Mouse (Mus musculus) kidney, adult 2 months (tissue): ENCODE results near the gene Prlh. TPM values are rescaled to one million over a fixed set of nuclear protein-coding genes. Genes with fewer than 3 reads are reported as not detected.

Source experiments
- DNase-seq: peaks from one replicate; pipeline ENCODE4 v3.0.0; 2021
- H3K27ac ChIP-seq: fragments of 200-500 bp; 2 replicates; pipeline ENCODE4 v1.5.1; 2012; ENCODE audit warnings: low read depth, low read length, control low read depth, inconsistent platforms; ENCODE audit not compliant: insufficient read depth
- H3K27me3 ChIP-seq: fragments of 200-500 bp; replicated peaks from 2 replicates; pipeline ENCODE4 v1.6.1; 2012; ENCODE audit warnings: mild to moderate bottlenecking, moderate library complexity, low read length, inconsistent platforms; ENCODE audit not compliant: control insufficient read depth, insufficient read depth
- H3K36me3 ChIP-seq: fragments of 200-500 bp; 2 replicates; pipeline ENCODE4 v1.6.1; 2012; ENCODE audit warnings: mild to moderate bottlenecking, moderate library complexity, low read length, inconsistent platforms; ENCODE audit not compliant: control insufficient read depth, insufficient read depth
- H3K4me1 ChIP-seq: fragments of 200-500 bp; 2 replicates; pipeline ENCODE4 v1.6.1; 2011; ENCODE audit warnings: low read length; ENCODE audit not compliant: control insufficient read depth, insufficient read depth
- H3K4me3 ChIP-seq: fragments of 200-500 bp; 2 replicates; pipeline ENCODE4 v1.5.1; 2011; ENCODE audit warnings: mild to moderate bottlenecking, low read depth, low read length, control low read depth; ENCODE audit not compliant: insufficient read depth
- CTCF ChIP-seq: fragments of 200-500 bp; conservative IDR thresholded peaks from 2 replicates; pipeline ENCODE4 v1.5.1; 2011; ENCODE audit warnings: low read depth, mild to moderate bottlenecking, control low read depth, low read length, moderate library complexity, mixed read lengths; ENCODE audit not compliant: insufficient read depth, insufficient read length
- POLR2A ChIP-seq: fragments of 200-500 bp; IDR thresholded peaks from one replicate; pipeline ENCODE4 v1.6.1; 2011; ENCODE audit warnings: low read depth, low read length, control low read depth
- WGBS: fragments of 180-500 bp; shearing (Covaris S2); methylation state at CpG from one replicate; pipeline ENCODE4 v1.1.7; 2018; 5-methylcytosine and 5-hydroxymethylcytosine counted together
- polyA plus RNA-seq: library from polyadenylated mRNA; depleted of rRNA; stranded (reverse); fragments of >200 nt; gene quantifications from 2 replicates; pipeline ENCODE4 v1.2.3, GENCODE M21; 2012

The Prlh gene
- polyA plus RNA-seq, 1 experiment = not detected

GRCm38 (mm10) chr1:90953688-90954087 is 780 bp downstream of the Prlh start:
- DNase-seq = no peak
- 64% methylated on average over 11 of the region's 11 CpGs for WGBS
- TF ChIP-seq CTCF (no peak), POLR2A (no peak)
- H3K36me3 ChIP-seq = no peaks in the 10 kb centered on the region
- no peak overlapping the region for H3K4me3 ChIP-seq
- no peak overlapping the region for H3K27ac ChIP-seq
- H3K4me1 ChIP-seq = no peaks in the 10 kb centered on the region
- no peaks in the 10 kb centered on the region for H3K27me3 ChIP-seq

- Histone ChIP-seq H3K4me1 (no peaks in the 10 kb centered on the region), H3K27me3 (no peaks in the 10 kb centered on the region), H3K27ac (no peak overlapping the region), H3K36me3 (no peaks in the 10 kb centered on the region; the same call in 1 of the 2 replicates), H3K4me3 (no peak overlapping the region)
- 35% methylated on average over 7 of the region's 7 CpGs for WGBS
- peak; percentile 71 for DNase-seq
- no peak for TF ChIP-seq POLR2A
- peak; percentile 81 for TF ChIP-seq CTCF
Measured at GRCm38 (mm10) chr1:90956245-90957096, 3.6 kb downstream of the Prlh start.

- Histone ChIP-seq H3K4me1 (peaks cover 14% of the 10 kb centered on the region), H3K27me3 (no peaks in the 10 kb centered on the region), H3K27ac (peak overlapping the region; percentile 53), H3K4me3 (no peak overlapping the region), H3K36me3 (no peaks in the 10 kb centered on the region; the same call in 1 of the 2 replicates)
- DNase-seq = peak; percentile 40
- no peak for TF ChIP-seq POLR2A
- 34% methylated on average over 4 of the region's 4 CpGs for WGBS
Measured at GRCm38 (mm10) chr1:90962526-90962925, 9.6 kb downstream of the Prlh start.

- WGBS = 12% methylated on average over 3 of the region's 3 CpGs
- Histone ChIP-seq H3K4me3 (no peak overlapping the region), H3K4me1 (peaks cover 17% of the 10 kb centered on the region), H3K27me3 (no peaks in the 10 kb centered on the region), H3K36me3 (no peaks in the 10 kb centered on the region; the same call in 1 of the 2 replicates), H3K27ac (peak overlapping the region; percentile 53)
- TF ChIP-seq CTCF = no peak
- TF ChIP-seq POLR2A = no peak
- DNase-seq = peak; percentile 71
Measured at GRCm38 (mm10) chr1:90962994-90963393, 10.1 kb downstream of the Prlh start.

GRCm38 (mm10) chr1:90967583-90967982 is 14.7 kb downstream of the Prlh start:
- H3K27ac ChIP-seq = peak overlapping the region; percentile 97
- no peaks in the 10 kb centered on the region for H3K27me3 ChIP-seq
- no peaks in the 10 kb centered on the region for H3K36me3 ChIP-seq
- peaks cover 21% of the 10 kb centered on the region for H3K4me1 ChIP-seq
- TF ChIP-seq CTCF = no peak
- no peak for TF ChIP-seq POLR2A
- H3K4me3 ChIP-seq = peak overlapping the region; percentile 22; the same call in 1 of the 2 replicates
- peak; percentile 91 for DNase-seq
- 30% methylated on average over 7 of the region's 7 CpGs for WGBS

- no peak for TF ChIP-seq POLR2A
- TF ChIP-seq CTCF = no peak
- DNase-seq = no peak
- peak overlapping the region; percentile 83 for H3K4me3 ChIP-seq
- peak overlapping the region; percentile 97 for H3K27ac ChIP-seq
- no peaks in the 10 kb centered on the region for H3K36me3 ChIP-seq
- peaks cover 19% of the 10 kb centered on the region for H3K4me1 ChIP-seq
- H3K27me3 ChIP-seq = no peaks in the 10 kb centered on the region
- 40% methylated on average over 4 of the region's 4 CpGs for WGBS
Measured at GRCm38 (mm10) chr1:90968649-90969048, 15.7 kb downstream of the Prlh start.

GRCm38 (mm10) chr1:90969347-90969784 is 16.5 kb downstream of the Prlh start, which contains the start of gene Rab17:
Gene Rab17 (minus strand): TSS chr1:90969661.
- peak; percentile 88 for DNase-seq
- WGBS = 22% methylated on average over 9 of the region's 9 CpGs
- Histone ChIP-seq H3K4me3 (peak within 1 kb of the TSS; percentile 83), H3K27ac (peak within 1 kb of the TSS; percentile 97), H3K36me3 (no peaks in the 10 kb centered on the region), H3K27me3 (no peaks in the 10 kb centered on the region), H3K4me1 (peaks cover 19% of the 10 kb centered on the region)
- no peak for TF ChIP-seq POLR2A
